Mouse (Mus musculus) adrenal gland, postnatal 10 days (tissue): Measurements from ENCODE around the gene Cd300a. TPM values are rescaled to one million over a fixed set of nuclear protein-coding genes. Genes with fewer than 3 reads are reported as not detected.
"Not testable (repeated sequence)": the region's sequence is repeated elsewhere in the genome, so short reads cannot be mapped to it uniquely, and the experiment has no call there.

ENCODE experiments used
- DNase-seq: peaks from one replicate; pipeline ENCODE4 v3.0.0; 2021; ENCODE audit warnings: mixed read lengths
- total RNA-seq, 2 experiments: library from RNA; stranded (reverse); gene quantifications; 2 replicates each; pipeline ENCODE4 v1.2.3; 2021

Cd300a gene
- total RNA-seq, 2 experiments from 2014 or later = 1.3 to 1.5 TPM

GRCm38 (mm10) chr11:114907567-114907966, 17.7 kb downstream of the Cd300a start:
- DNase-seq = peak; percentile 38

- no peak for DNase-seq
Observed at GRCm38 (mm10) chr11:114908086-114908485, 18.2 kb downstream of the Cd300a start.

GRCm38 (mm10) chr11:114909538-114909937, 19.7 kb downstream of the Cd300a start:
- not testable (repeated sequence) for DNase-seq

- peak; percentile 85 for DNase-seq
Observed at GRCm38 (mm10) chr11:114912847-114913246, 23.0 kb downstream of the Cd300a start.

GRCm38 (mm10) chr11:114914978-114915377, 25.1 kb downstream of the Cd300a start:
- DNase-seq = no peak

GRCm38 (mm10) chr11:114917120-114917519, 27.3 kb downstream of the Cd300a start:
- no peak for DNase-seq

GRCm38 (mm10) chr11:114922439-114922838, 32.6 kb downstream of the Cd300a start:
- DNase-seq = no peak

GRCm38 (mm10) chr11:114923961-114924360, 34.1 kb downstream of the Cd300a start:
- DNase-seq = peak; percentile 26

- no peak for DNase-seq
Observed at GRCm38 (mm10) chr11:114929581-114929980, 39.7 kb downstream of the Cd300a start.

- no peak for DNase-seq
Observed at GRCm38 (mm10) chr11:114931041-114931440, 41.2 kb downstream of the Cd300a start.

- no peak for DNase-seq
Observed at GRCm38 (mm10) chr11:114933591-114933990, 43.8 kb downstream of the Cd300a start.

- no peak for DNase-seq
Observed at GRCm38 (mm10) chr11:114934144-114934543, 44.3 kb downstream of the Cd300a start, which contains the start of gene Cd300lb. Gene Cd300lb, minus strand, starts transcription at chr11:114934386.

Other genes with a start within 250 kb of the Cd300a start
- 1,000 to 10,000 TPM; 1,144 to 1,253 TPM for gene Rpl38, start 221.5 kb upstream of the Cd300a start, total RNA-seq
- 10 to 100 TPM; 61.1 to 63.0 TPM for gene Ttyh2, start 214.6 kb upstream of the Cd300a start, total RNA-seq
- gene Dnaic2, start 162.6 kb upstream of the Cd300a start, total RNA-seq = under 1 TPM; 0.55 to 0.57 TPM
- gene Kif19a, start 124.7 kb upstream of the Cd300a start, total RNA-seq = 1 to 10 TPM in 1 of 2 experiments, under 1 TPM in 1; 0.67 to 1.1 TPM
- under 1 TPM; 0.21 to 0.33 TPM for gene Btbd17, start 94.1 kb upstream of the Cd300a start, total RNA-seq
- gene Gpr142, start 91.1 kb upstream of the Cd300a start, total RNA-seq = not detected
- gene Gprc5c, start 38.9 kb upstream of the Cd300a start, total RNA-seq = 10 to 100 TPM; 26.2 to 27.9 TPM
- 1 to 10 TPM in 1 of 2 experiments, under 1 TPM in 1; 0.63 to 1.6 TPM for gene Cd300lb, start 44.3 kb downstream of the Cd300a start, total RNA-seq
- gene Cd300c, start 79.1 kb downstream of the Cd300a start, total RNA-seq = not detected
- gene Cd300ld, start 99.9 kb downstream of the Cd300a start, total RNA-seq = 1 to 10 TPM in 1 of 2 experiments, under 1 TPM in 1; 0.64 to 1.1 TPM
- 1 to 10 TPM; 2.3 to 2.9 TPM for gene Cd300c2, start 111.8 kb downstream of the Cd300a start, total RNA-seq
- gene Cd300ld2, start 126.2 kb downstream of the Cd300a start, total RNA-seq = not detected
- gene Cd300ld4, start 137.0 kb downstream of the Cd300a start, total RNA-seq = 1 to 10 TPM in 1 of 2 experiments, not detected in 1; 1.3 TPM
- 1 to 10 TPM; 1.3 to 3.9 TPM for gene Cd300ld5, start 147.7 kb downstream of the Cd300a start, total RNA-seq
- gene Cd300ld3, start 158.4 kb downstream of the Cd300a start, total RNA-seq = 1 to 10 TPM; 3.8 to 4.5 TPM
- under 1 TPM; 0.48 to 0.96 TPM for gene Cd300e, start 172.1 kb downstream of the Cd300a start, total RNA-seq
- gene Rab37, start 201.4 kb downstream of the Cd300a start, total RNA-seq = 1 to 10 TPM; 2.4 to 2.5 TPM
- gene Cd300lf, start 244.0 kb downstream of the Cd300a start, total RNA-seq = 1 to 10 TPM; 1.1 to 1.3 TPM